Mouse (Mus musculus) midbrain, embryonic 11.5 days (tissue): ENCODE measurements at regions not wholly inside any gene's neighbourhood (a gene's known extent, or its start where the extent isn't known, plus 50 kb on each side); places are given as distances from the start of the nearest gene placed in this dataset.

Source experiments
- ATAC-seq: fragments of 200-750 bp; cut with Nextera tagmentation; 2 replicates; pipeline ENCODE4 v1.8.0; 2017; ENCODE audit warnings: moderate TSS enrichment, moderate library complexity; ENCODE audit not compliant: low FRiP score
- DNase-seq: peaks from one replicate; pipeline ENCODE4 v3.0.0; 2015; ENCODE audit warnings: low spot score; ENCODE audit errors: missing footprints
- H3K27ac ChIP-seq: fragments of 300-500 bp; sonication (generic); 2 replicates; pipeline ENCODE4 v1.5.1; 2014; ENCODE audit warnings: low read depth, low read length
- H3K27me3 ChIP-seq: fragments of 300-500 bp; sonication (generic); 2 replicates; pipeline ENCODE4 v1.6.1; 2014; ENCODE audit warnings: mild to moderate bottlenecking, low read length, moderate library complexity, mixed read lengths; ENCODE audit not compliant: control insufficient read depth, insufficient read depth
- H3K36me3 ChIP-seq: fragments of 300-500 bp; sonication (generic); 2 replicates; pipeline ENCODE4 v1.6.1; 2014; ENCODE audit warnings: mild to moderate bottlenecking, low read length, moderate library complexity, mixed read lengths; ENCODE audit not compliant: control insufficient read depth, insufficient read depth
- H3K4me1 ChIP-seq: fragments of 300-500 bp; sonication (generic); 2 replicates; pipeline ENCODE4 v1.6.1; 2014; ENCODE audit warnings: low read length; ENCODE audit not compliant: control insufficient read depth, insufficient read depth
- H3K4me2 ChIP-seq: fragments of 300-500 bp; sonication (generic); 2 replicates; pipeline ENCODE4 v1.6.1; 2014; ENCODE audit warnings: mild to moderate bottlenecking, moderate library complexity
- H3K4me3 ChIP-seq: fragments of 300-500 bp; sonication (generic); 2 replicates; pipeline ENCODE4 v1.5.1; 2014; ENCODE audit warnings: low read depth, low read length
- H3K9ac ChIP-seq: fragments of 300-500 bp; sonication (generic); 2 replicates; pipeline ENCODE4 v1.6.1; 2014; ENCODE audit warnings: low read length
- H3K9me3 ChIP-seq: fragments of 300-500 bp; sonication (generic); 2 replicates; pipeline ENCODE4 v1.6.1; 2016; ENCODE audit warnings: low read length; ENCODE audit not compliant: control insufficient read depth
- WGBS: fragments of 180-500 bp; shearing (Covaris S2); extraction: QIAGEN DNeasy Blood & Tissue Kit; methylation state at CpG from one replicate; pipeline ENCODE4 v1.1.7; 2014; 5-methylcytosine and 5-hydroxymethylcytosine counted together

GRCm38 (mm10) chr19:14096187-14096586 is 182.9 kb downstream of the Olfr1505 start:
- Histone ChIP-seq H3K9ac (no peak overlapping the region), H3K4me2 (no peak overlapping the region), H3K4me1 (no peaks in the 10 kb centered on the region), H3K4me3 (no peak overlapping the region), H3K27me3 (no peaks in the 10 kb centered on the region), H3K36me3 (no peaks in the 10 kb centered on the region), H3K27ac (no peak overlapping the region), H3K9me3 (no peaks in the 10 kb centered on the region)
- ATAC-seq (peak; percentile 62; the same call in 1 of the 2 replicates), DNase-seq (peak; percentile 87)
- WGBS: 61% methylated on average over 5 of the region's 5 CpGs

- H3K4me1 ChIP-seq: no peaks in the 10 kb centered on the region
- H3K9me3 ChIP-seq: no peaks in the 10 kb centered on the region
- no peak for DNase-seq
- no peak overlapping the region for H3K4me3 ChIP-seq
- H3K27ac ChIP-seq: no peak overlapping the region
- peak; percentile 33; the same call in 1 of the 2 replicates for ATAC-seq
- H3K9ac ChIP-seq: no peak overlapping the region
- 79% methylated on average over 4 of the region's 4 CpGs for WGBS
- H3K27me3 ChIP-seq: no peaks in the 10 kb centered on the region
- no peak overlapping the region for H3K4me2 ChIP-seq
- no peaks in the 10 kb centered on the region for H3K36me3 ChIP-seq
Observed at GRCm38 (mm10) chr19:14109091-14109490, 195.8 kb downstream of the Olfr1505 start.

GRCm38 (mm10) chr19:14123348-14124113 is 210.2 kb downstream of the Olfr1505 start:
- Histone ChIP-seq H3K27ac (no peak overlapping the region), H3K4me2 (no peak overlapping the region), H3K27me3 (peaks cover 83% of the 10 kb centered on the region), H3K9me3 (no peaks in the 10 kb centered on the region), H3K36me3 (no peaks in the 10 kb centered on the region), H3K9ac (no peak overlapping the region), H3K4me1 (peaks cover 12% of the 10 kb centered on the region), H3K4me3 (no peak overlapping the region)
- DNase-seq (peak; percentile 93), ATAC-seq (peak; percentile 91)
- 8% methylated on average over 8 of the region's 8 CpGs for WGBS

- Histone ChIP-seq H3K36me3 (no peaks in the 10 kb centered on the region), H3K4me2 (no peak overlapping the region), H3K9ac (no peak overlapping the region), H3K4me3 (no peak overlapping the region), H3K9me3 (no peaks in the 10 kb centered on the region), H3K27ac (no peak overlapping the region), H3K27me3 (peaks cover 84% of the 10 kb centered on the region), H3K4me1 (peaks cover 15% of the 10 kb centered on the region)
- DNase-seq (peak; percentile 86), ATAC-seq (no peak)
- WGBS: 31% methylated on average over 5 of the region's 5 CpGs
Observed at GRCm38 (mm10) chr19:14124250-14124827, 211.0 kb downstream of the Olfr1505 start.

GRCm38 (mm10) chr19:14124986-14125385 is 211.7 kb downstream of the Olfr1505 start:
- Histone ChIP-seq H3K4me1 (peaks cover 15% of the 10 kb centered on the region), H3K9ac (no peak overlapping the region), H3K27me3 (peaks cover 83% of the 10 kb centered on the region), H3K4me2 (no peak overlapping the region), H3K36me3 (no peaks in the 10 kb centered on the region), H3K27ac (no peak overlapping the region), H3K9me3 (no peaks in the 10 kb centered on the region), H3K4me3 (no peak overlapping the region)
- WGBS: 60% methylated on average over 5 of the region's 5 CpGs
- ATAC-seq: no peak
- DNase-seq: no peak

- ATAC-seq (no peak), DNase-seq (peak; percentile 86)
- peaks cover 66% of the 10 kb centered on the region for H3K27me3 ChIP-seq
- no peaks in the 10 kb centered on the region for H3K36me3 ChIP-seq
- H3K9ac ChIP-seq: no peak overlapping the region
- H3K9me3 ChIP-seq: no peaks in the 10 kb centered on the region
- WGBS: 43% methylated on average over 8 of the region's 8 CpGs
- H3K27ac ChIP-seq: no peak overlapping the region
- no peak overlapping the region for H3K4me3 ChIP-seq
- H3K4me1 ChIP-seq: peaks cover 5% of the 10 kb centered on the region; the same call in 1 of the 2 replicates
- H3K4me2 ChIP-seq: no peak overlapping the region
Observed at GRCm38 (mm10) chr19:14128397-14129209, 215.3 kb downstream of the Olfr1505 start.

GRCm38 (mm10) chr19:14161217-14161616 is 247.9 kb downstream of the Olfr1505 start:
- H3K9ac ChIP-seq: no peak overlapping the region
- peaks cover 30% of the 10 kb centered on the region for H3K27me3 ChIP-seq
- no peak overlapping the region for H3K4me2 ChIP-seq
- no peaks in the 10 kb centered on the region for H3K9me3 ChIP-seq
- H3K4me1 ChIP-seq: peaks cover 2% of the 10 kb centered on the region; the same call in 1 of the 2 replicates
- no peak overlapping the region for H3K27ac ChIP-seq
- 56% methylated on average over 3 of the region's 3 CpGs for WGBS
- no peak for ATAC-seq
- no peak overlapping the region for H3K4me3 ChIP-seq
- no peak for DNase-seq
- H3K36me3 ChIP-seq: no peaks in the 10 kb centered on the region

- DNase-seq (no peak), ATAC-seq (no peak)
- Histone ChIP-seq H3K27me3 (peaks cover 28% of the 10 kb centered on the region), H3K36me3 (no peaks in the 10 kb centered on the region), H3K4me1 (peaks cover 2% of the 10 kb centered on the region; the same call in 1 of the 2 replicates), H3K4me2 (no peak overlapping the region), H3K4me3 (no peak overlapping the region), H3K27ac (no peak overlapping the region), H3K9me3 (no peaks in the 10 kb centered on the region), H3K9ac (no peak overlapping the region)
- WGBS: 38% methylated on average over 4 of the region's 4 CpGs
Observed at GRCm38 (mm10) chr19:14162773-14163172, 249.4 kb downstream of the Olfr1505 start.

- H3K4me2 ChIP-seq: no peak overlapping the region
- no peak overlapping the region for H3K4me3 ChIP-seq
- peaks cover 7% of the 10 kb centered on the region; the same call in 1 of the 2 replicates for H3K27me3 ChIP-seq
- no peak for DNase-seq
- H3K36me3 ChIP-seq: no peaks in the 10 kb centered on the region
- no peak for ATAC-seq
- peaks cover 2% of the 10 kb centered on the region; the same call in 1 of the 2 replicates for H3K4me1 ChIP-seq
- H3K27ac ChIP-seq: no peak overlapping the region
- 43% methylated on average over 2 of the region's 2 CpGs for WGBS
- no peaks in the 10 kb centered on the region for H3K9me3 ChIP-seq
- no peak overlapping the region for H3K9ac ChIP-seq
Observed at GRCm38 (mm10) chr19:14165775-14166174, 252.4 kb downstream of the Olfr1505 start.
